Mouse (Mus musculus) T-cell, adult 2 months (primary cell): ENCODE results near the gene Hspe1.

Experiments used
- DNase-seq: peaks from one replicate; pipeline ENCODE4 v3.0.0; 2022; ENCODE audit warnings: low spot score

Hspe1 gene

GRCm38 (mm10) chr1:55134301-55134700, 46.4 kb downstream of the Hspe1 start:
- DNase-seq, result no peak

- DNase-seq, result peak; percentile 16
Measured at GRCm38 (mm10) chr1:55135846-55136245, 47.9 kb downstream of the Hspe1 start.
